ENCODE assay signal across 7 mouse cellular contexts in genomic region chr3:95871392-95871867, GRCm38 (mm10). TPM values are rescaled to one million over a fixed set of nuclear protein-coding genes. Genes with fewer than 3 reads are reported as not detected.
DNase-seq lines count a peak whose midpoint lies in the region; ATAC-seq and TF ChIP-seq lines count a peak whose summit lies in the region.

Gene Mrps21 (minus strand): TSS chr3:95871519.

- no peaks in the 10 kb centered on the region for H3K9me3 ChIP-seq in limb, embryonic 12.5 days
- H3K9me3 ChIP-seq in midbrain, embryonic 15.5 days, result no peaks in the 10 kb centered on the region

- H3K4me1 ChIP-seq in limb, embryonic 12.5 days (replicated peaks), result peaks cover 17% of the 10 kb centered on the region
- H3K4me1 ChIP-seq in midbrain, embryonic 15.5 days, result peaks cover 20% of the 10 kb centered on the region
- peaks cover 2% of the 10 kb centered on the region; the same call in 1 of the 2 replicates for H3K4me1 ChIP-seq in spleen, adult 2 months (ENCODE audit: control insufficient read depth, insufficient read depth, insufficient read length)

- H3K36me3 ChIP-seq in limb, embryonic 12.5 days, result peaks cover 33% of the 10 kb centered on the region
- 0 out of 2 replicates have a peak, but pooled peaks cover 8% of the 10 kb centered on the region for H3K36me3 ChIP-seq in midbrain, embryonic 15.5 days (replicated peaks)
- peaks cover 10% of the 10 kb centered on the region for H3K36me3 ChIP-seq in spleen, adult 2 months (ENCODE audit: control insufficient read depth, insufficient read depth, low read length)

- under 1% methylated on average over 33 of the region's 33 CpGs for WGBS in limb, embryonic 12.5 days
- under 1% methylated on average over 33 of the region's 33 CpGs for whole genome bisulfite sequencing in midbrain, embryonic 15.5 days
- under 1% methylated on average over 33 of the region's 33 CpGs for WGBS in spleen, adult 2 months

- TF ChIP-seq POLR2A in spleen, adult 2 months (IDR thresholded peaks at IDR 0.05; ENCODE audit: low read depth, low read length), result peak; percentile 77

- H3K4me2 ChIP-seq in limb, embryonic 12.5 days, result peak within 1 kb of the TSS; percentile 70
- peak within 1 kb of the TSS; percentile 83 for H3K4me2 ChIP-seq in midbrain, embryonic 15.5 days

- peak within 1 kb of the TSS; percentile 85 for H3K27ac ChIP-seq in limb, embryonic 12.5 days
- peak within 1 kb of the TSS; percentile 84 for H3K27ac ChIP-seq in midbrain, embryonic 15.5 days
- H3K27ac ChIP-seq in spleen, adult 2 months (ENCODE audit: insufficient read depth, low read length), result peak within 1 kb of the TSS; percentile 73

- peak; percentile 94 for DNase-seq in adrenal gland, postnatal 10 days
- DNase-seq in embryo, embryonic 9.5 days (ENCODE audit: extremely low spot score), result peak; percentile 85
- no peak for DNase-seq in gonadal fat pad, adult 2 months (ENCODE audit: low read depth)
- DNase-seq in kidney, adult 11 months, result peak; percentile 94
- peak; percentile 74 to 84 for DNase-seq in spleen, adult 2 months (ENCODE audit: low read depth in 1 of 2, low spot score in 2 of 2)

- ATAC-seq in limb, embryonic 12.5 days (ENCODE audit: insufficient number of reproducible peaks, insufficient read depth, low FRiP score, low TSS enrichment, low read depth), result peak; percentile 88
- peak; percentile 95 for ATAC-seq in midbrain, embryonic 15.5 days (replicated peaks)

- no peaks in the 10 kb centered on the region for H3K27me3 ChIP-seq in limb, embryonic 12.5 days
- no peaks in the 10 kb centered on the region for H3K27me3 ChIP-seq in midbrain, embryonic 15.5 days (replicated peaks)
- H3K27me3 ChIP-seq in spleen, adult 2 months (ENCODE audit: control insufficient read depth, insufficient read depth, low read length), result no peaks in the 10 kb centered on the region

- peak; percentile 16; the same call in 1 of the 2 replicates for TF ChIP-seq CTCF in spleen, adult 2 months (IDR thresholded peaks at IDR 0.05; ENCODE audit: extremely low read depth, insufficient read depth, insufficient read length, insufficient replicate concordance)

- peak within 1 kb of the TSS; percentile 69 for H3K4me3 ChIP-seq in limb, embryonic 12.5 days (replicated peaks)
- peak within 1 kb of the TSS; percentile 73 for H3K4me3 ChIP-seq in midbrain, embryonic 15.5 days
- peak within 1 kb of the TSS; percentile 97 for H3K4me3 ChIP-seq in spleen, adult 2 months (ENCODE audit: extremely low read depth, insufficient read depth, insufficient read length)

- peak within 1 kb of the TSS; percentile 80 for H3K9ac ChIP-seq in limb, embryonic 12.5 days (replicated peaks)
- H3K9ac ChIP-seq in midbrain, embryonic 15.5 days, result peak within 1 kb of the TSS; percentile 62

RNA-seq across cellular contexts. Expression of gene Mrps21, which starts in this region (rescaled TPM):
- 100 to 1,000 TPM; 270 to 288 TPM for total RNA-seq in adrenal gland, postnatal 10 days (2021)
- polyA plus RNA-seq in gonadal fat pad, adult 2 months (2012; rRNA removed), result 87.1 and 129 TPM in 2 replicates
- polyA plus RNA-seq in limb, embryonic 12.5 days (2016; fragmentation: Nextera tagmentation; extraction: Ambion mirVana), result 344 and 355 TPM in 2 replicates
- 252 and 260 TPM in 2 replicates for polyA plus RNA-seq in midbrain, embryonic 15.5 days (2015; fragmentation: Nextera tagmentation; extraction: Ambion mirVana)
- 28.0 and 30.7 TPM in 2 replicates for polyA plus RNA-seq in spleen, adult 2 months (2012; rRNA removed)
